ENCODE assay signal across 8 mouse cellular contexts in the genomic region with DNA sequence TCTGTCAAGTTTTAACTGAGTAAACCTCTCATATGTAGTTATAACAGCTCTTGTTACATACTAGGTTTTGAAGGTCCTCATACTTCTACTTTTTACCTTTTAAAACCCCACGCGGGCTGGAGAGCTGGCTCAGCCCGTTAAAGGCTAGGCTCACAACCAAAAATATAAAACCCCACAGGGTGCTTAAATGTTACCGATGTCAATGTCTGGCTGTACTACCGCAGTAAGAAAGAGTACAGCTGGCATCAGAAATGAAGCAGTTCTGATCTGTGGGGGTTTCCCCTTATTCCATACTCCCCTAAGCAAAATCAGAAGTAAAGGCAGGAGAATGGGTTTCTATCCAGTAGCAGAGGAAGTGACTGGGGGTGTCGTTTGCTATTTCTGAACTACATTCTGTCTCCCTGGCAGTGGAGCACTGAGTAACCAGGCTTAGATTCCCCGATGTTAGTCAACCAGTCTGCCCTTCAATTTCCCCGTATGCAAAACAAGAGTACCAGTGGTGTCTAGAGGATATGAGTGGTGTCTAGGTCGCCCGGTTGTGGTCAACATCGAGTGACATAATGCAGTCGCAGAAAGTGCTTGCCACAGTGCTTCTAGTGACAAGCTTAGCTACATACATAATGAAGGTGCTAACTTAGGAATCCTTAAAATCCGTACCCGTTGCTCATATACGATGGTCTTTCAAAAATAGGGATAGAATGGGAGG. TPM values are rescaled to one million over a fixed set of nuclear protein-coding genes. Genes with fewer than 3 reads are reported as not detected.
A peak's percentile ranks its signal among the peaks of the same experiment; 100 is the strongest.
DNase-seq lines count a peak whose midpoint lies in the region; ATAC-seq lines count a peak whose summit lies in the region.

No protein-coding gene starts in this region.

- H3K9me3 ChIP-seq in embryonic facial prominence, embryonic 12.5 days: no peaks in the 10 kb centered on the region
- H3K9me3 ChIP-seq in hindbrain, embryonic 11.5 days (ENCODE audit: control insufficient read depth, low read length): no peaks in the 10 kb centered on the region
- no peaks in the 10 kb centered on the region for H3K9me3 ChIP-seq in limb, embryonic 11.5 days (ENCODE audit: control insufficient read depth, low read length)
- no peaks in the 10 kb centered on the region for H3K9me3 ChIP-seq in midbrain, embryonic 12.5 days

- H3K4me2 ChIP-seq in embryonic facial prominence, embryonic 12.5 days (replicated peaks): peak overlapping the region; percentile 99
- peak overlapping the region; percentile 98 for H3K4me2 ChIP-seq in hindbrain, embryonic 11.5 days (replicated peaks; ENCODE audit: low read depth, low read length)
- peak overlapping the region; percentile 98 for H3K4me2 ChIP-seq in limb, embryonic 11.5 days (ENCODE audit: low read depth, severe bottlenecking)
- peak overlapping the region; percentile 97 for H3K4me2 ChIP-seq in midbrain, embryonic 12.5 days (replicated peaks)

- H3K27me3 ChIP-seq in embryonic facial prominence, embryonic 12.5 days: no peaks in the 10 kb centered on the region
- H3K27me3 ChIP-seq in hindbrain, embryonic 11.5 days (ENCODE audit: control insufficient read depth, insufficient read depth, low read length): no peaks in the 10 kb centered on the region
- no peaks in the 10 kb centered on the region for H3K27me3 ChIP-seq in limb, embryonic 11.5 days (ENCODE audit: control insufficient read depth, insufficient read depth, low read length)
- H3K27me3 ChIP-seq in midbrain, embryonic 12.5 days: no peaks in the 10 kb centered on the region

- peak overlapping the region; percentile 93 for H3K9ac ChIP-seq in embryonic facial prominence, embryonic 12.5 days
- peak overlapping the region; percentile 85 for H3K9ac ChIP-seq in hindbrain, embryonic 11.5 days (ENCODE audit: low read depth, low read length)
- H3K9ac ChIP-seq in limb, embryonic 11.5 days (ENCODE audit: low read length): peak overlapping the region; percentile 83; the same call in 1 of the 2 replicates
- H3K9ac ChIP-seq in midbrain, embryonic 12.5 days (replicated peaks): peak overlapping the region; percentile 94

- H3K4me1 ChIP-seq in embryonic facial prominence, embryonic 12.5 days: peaks cover 29% of the 10 kb centered on the region
- H3K4me1 ChIP-seq in hindbrain, embryonic 11.5 days (replicated peaks; ENCODE audit: control insufficient read depth, insufficient read depth, low read length): peaks cover 7% of the 10 kb centered on the region
- H3K4me1 ChIP-seq in limb, embryonic 11.5 days (ENCODE audit: control insufficient read depth, insufficient read depth, low read length): peaks cover 16% of the 10 kb centered on the region
- H3K4me1 ChIP-seq in midbrain, embryonic 12.5 days: peaks cover 39% of the 10 kb centered on the region

- DNase-seq in 3T3-L1 (ENCODE audit: low read depth, low spot score): peak; percentile 34
- DNase-seq in B cell, adult 2 months: peak; percentile 74 to 77
- DNase-seq in hindbrain, embryonic 11.5 days (ENCODE audit: low spot score): no peak
- no peak for DNase-seq in limb, embryonic 11.5 days (ENCODE audit: low spot score)
- peak; percentile 36 for DNase-seq in thymus, postnatal 0 days (ENCODE audit: low spot score)
- DNase-seq in gastrocnemius, postnatal 4 days (ENCODE audit: low spot score in 2 of 2): no peak

- no peak for ATAC-seq in embryonic facial prominence, embryonic 12.5 days (ENCODE audit: insufficient number of reproducible peaks, insufficient read depth, low FRiP score, low TSS enrichment)
- ATAC-seq in hindbrain, embryonic 11.5 days (ENCODE audit: low FRiP score): no peak
- ATAC-seq in limb, embryonic 11.5 days (ENCODE audit: insufficient number of reproducible peaks, low FRiP score, low TSS enrichment, low read depth): no peak
- no peak for ATAC-seq in midbrain, embryonic 12.5 days (ENCODE audit: low FRiP score, low read depth)

- no peaks in the 10 kb centered on the region for H3K36me3 ChIP-seq in embryonic facial prominence, embryonic 12.5 days
- no peaks in the 10 kb centered on the region for H3K36me3 ChIP-seq in hindbrain, embryonic 11.5 days (ENCODE audit: control insufficient read depth, insufficient read depth, low read length)
- H3K36me3 ChIP-seq in limb, embryonic 11.5 days (ENCODE audit: control insufficient read depth, insufficient read depth, low read length): no peaks in the 10 kb centered on the region
- no peaks in the 10 kb centered on the region for H3K36me3 ChIP-seq in midbrain, embryonic 12.5 days

- H3K27ac ChIP-seq in embryonic facial prominence, embryonic 12.5 days: no peak overlapping the region
- no peak overlapping the region for H3K27ac ChIP-seq in hindbrain, embryonic 11.5 days (ENCODE audit: low read depth, low read length)
- H3K27ac ChIP-seq in limb, embryonic 11.5 days (replicated peaks; ENCODE audit: low read depth, low read length): no peak overlapping the region
- no peak overlapping the region for H3K27ac ChIP-seq in midbrain, embryonic 12.5 days (replicated peaks)

- WGBS in embryonic facial prominence, embryonic 12.5 days: 39% methylated on average over 15 of the region's 15 CpGs
- WGBS in hindbrain, embryonic 11.5 days: 50% methylated on average over 15 of the region's 15 CpGs
- WGBS in limb, embryonic 11.5 days: 46% methylated on average over 15 of the region's 15 CpGs
- WGBS in midbrain, embryonic 12.5 days: 40% methylated on average over 15 of the region's 15 CpGs

- peak overlapping the region; percentile 94 for H3K4me3 ChIP-seq in embryonic facial prominence, embryonic 12.5 days
- peak overlapping the region; percentile 85 for H3K4me3 ChIP-seq in hindbrain, embryonic 11.5 days (ENCODE audit: low read depth, low read length)
- H3K4me3 ChIP-seq in limb, embryonic 11.5 days (ENCODE audit: low read depth, low read length): peak overlapping the region; percentile 88
- peak overlapping the region; percentile 96 for H3K4me3 ChIP-seq in midbrain, embryonic 12.5 days

RNA-seq across cellular contexts. Expression of a gene that starts 1.4 kb away (rescaled TPM):
- polyA plus RNA-seq in embryonic facial prominence, embryonic 12.5 days (2016; fragmentation: Nextera tagmentation; extraction: Ambion mirVana): 15.0 and 15.2 TPM in 2 replicates
- polyA plus RNA-seq in hindbrain, embryonic 11.5 days (2014; fragmentation: Nextera tagmentation; extraction: Ambion mirVana): 15.4 and 16.0 TPM in 2 replicates
- 14.3 and 14.8 TPM in 2 replicates for polyA plus RNA-seq in limb, embryonic 11.5 days (2014; fragmentation: Nextera tagmentation; extraction: Ambion mirVana)
- 13.7 and 14.4 TPM in 2 replicates for polyA plus RNA-seq in midbrain, embryonic 12.5 days (2016; fragmentation: Nextera tagmentation; extraction: Ambion mirVana)
- polyA plus RNA-seq in thymus, postnatal 0 days (2015; fragmentation: Nextera tagmentation; extraction: Ambion mirVana): 3.2 and 3.3 TPM in 2 replicates
- total RNA-seq in gastrocnemius, postnatal 4 days (2021): 10 to 100 TPM; 63.3 to 66.3 TPM

RNA-seq across cellular contexts. Expression of a gene that starts 56.5 kb away (rescaled TPM):
- not detected in 2 replicates for polyA plus RNA-seq in embryonic facial prominence, embryonic 12.5 days (2016; fragmentation: Nextera tagmentation; extraction: Ambion mirVana)
- polyA plus RNA-seq in hindbrain, embryonic 11.5 days (2014; fragmentation: Nextera tagmentation; extraction: Ambion mirVana): 0.17 TPM in 1 of 2 replicates, not detected in the other
- not detected in 2 replicates for polyA plus RNA-seq in limb, embryonic 11.5 days (2014; fragmentation: Nextera tagmentation; extraction: Ambion mirVana)
- polyA plus RNA-seq in midbrain, embryonic 12.5 days (2016; fragmentation: Nextera tagmentation; extraction: Ambion mirVana): not detected in 2 replicates
- polyA plus RNA-seq in thymus, postnatal 0 days (2015; fragmentation: Nextera tagmentation; extraction: Ambion mirVana): 1.3 and 1.8 TPM in 2 replicates
- under 1 TPM; 0.26 to 0.42 TPM for total RNA-seq in gastrocnemius, postnatal 4 days (2021)

Comparison
In these comparisons a context has a peak if more than half of its experiments do, and no peak if none do; other contexts are left out.
1. DNase-seq: peak in 3T3-L1 (single experiment), B cell, adult 2 months (2 of 2) and thymus, postnatal 0 days (single experiment); none in hindbrain, embryonic 11.5 days (single experiment), limb, embryonic 11.5 days (single experiment) and gastrocnemius, postnatal 4 days (0 of 2).
2. Peak in every context shown above with its lines, with median percentiles within 50 percentile points of each other: H3K4me2 ChIP-seq, H3K4me3 ChIP-seq and H3K9ac ChIP-seq.